Mouse (Mus musculus) embryonic facial prominence, embryonic 10.5 days (tissue): ENCODE results near the gene Sh3bp5. TPM values are rescaled to one million over a fixed set of nuclear protein-coding genes. Genes with fewer than 3 reads are reported as not detected.
A peak's percentile ranks its signal among the peaks of the same experiment; 100 is the strongest.

Source experiments
- DNase-seq: peaks from one replicate; pipeline ENCODE4 v3.0.0-alpha.2; 2017; ENCODE audit warnings: low spot score
- H3K27ac ChIP-seq: fragments of 300-500 bp; sonication (generic); replicated peaks from 2 replicates; pipeline ENCODE4 v1.5.1; 2016; ENCODE audit warnings: mild to moderate bottlenecking
- H3K27me3 ChIP-seq: fragments of 300-500 bp; sonication (generic); replicated peaks from 2 replicates; pipeline ENCODE4 v1.6.1; 2016; ENCODE audit warnings: low read depth, mild to moderate bottlenecking; ENCODE audit not compliant: poor library complexity, severe bottlenecking
- H3K36me3 ChIP-seq: fragments of 300-500 bp; sonication (generic); replicated peaks from 2 replicates; pipeline ENCODE4 v1.6.1; 2016; ENCODE audit warnings: mild to moderate bottlenecking, moderate library complexity
- H3K4me1 ChIP-seq: fragments of 300-500 bp; sonication (generic); 2 replicates; pipeline ENCODE4 v1.6.1; 2016
- H3K4me3 ChIP-seq: fragments of 300-500 bp; sonication (generic); 2 replicates; pipeline ENCODE4 v1.5.1; 2016; ENCODE audit warnings: mild to moderate bottlenecking, moderate library complexity
- H3K9me3 ChIP-seq: fragments of 300-500 bp; sonication (generic); 2 replicates; pipeline ENCODE4 v1.6.1; 2016; ENCODE audit warnings: mild to moderate bottlenecking
- WGBS: fragments of 180-500 bp; shearing (Covaris S2); methylation state at CpG from one replicate; pipeline ENCODE4 v1.1.7; 2016; 5-methylcytosine and 5-hydroxymethylcytosine counted together
- polyA plus RNA-seq: library from polyadenylated mRNA; unstranded; fragments of >200 nt; fragmentation: Nextera tagmentation; extraction: Ambion mirVana; gene quantifications from 2 replicates; pipeline ENCODE4 v1.2.1, GENCODE M21; 2016

Sh3bp5 gene
- polyA plus RNA-seq, 1 experiment from 2014 or later: 30.2 TPM

GRCm38 (mm10) chr14:31393936-31394630, 41.8 kb downstream of the Sh3bp5 start:
- no peak for DNase-seq
- H3K4me1 ChIP-seq: peaks cover 25% of the 10 kb centered on the region
- H3K36me3 ChIP-seq: peaks cover 21% of the 10 kb centered on the region
- H3K9me3 ChIP-seq: peaks cover 5% of the 10 kb centered on the region; the same call in 1 of the 2 replicates
- no peak overlapping the region for H3K27ac ChIP-seq
- whole genome bisulfite sequencing: 82% methylated on average over 7 of the region's 7 CpGs
- no peak overlapping the region for H3K4me3 ChIP-seq
- H3K27me3 ChIP-seq: no peaks in the 10 kb centered on the region

GRCm38 (mm10) chr14:31393546-31393890, 42.4 kb downstream of the Sh3bp5 start:
- peaks cover 5% of the 10 kb centered on the region; the same call in 1 of the 2 replicates for H3K9me3 ChIP-seq
- H3K4me1 ChIP-seq: peaks cover 25% of the 10 kb centered on the region
- DNase-seq: no peak
- peak overlapping the region; percentile 5; the same call in 1 of the 2 replicates for H3K27ac ChIP-seq
- no peaks in the 10 kb centered on the region for H3K27me3 ChIP-seq
- WGBS: 79% methylated on average over 3 of the region's 3 CpGs
- no peak overlapping the region for H3K4me3 ChIP-seq
- peaks cover 21% of the 10 kb centered on the region for H3K36me3 ChIP-seq

- Histone ChIP-seq H3K4me1 (peaks cover 30% of the 10 kb centered on the region), H3K9me3 (peaks cover 5% of the 10 kb centered on the region; the same call in 1 of the 2 replicates), H3K27ac (peak overlapping the region; percentile 5; the same call in 1 of the 2 replicates), H3K4me3 (no peak overlapping the region), H3K36me3 (peaks cover 20% of the 10 kb centered on the region), H3K27me3 (no peaks in the 10 kb centered on the region)
- WGBS: 86% methylated on average over 8 of the region's 8 CpGs
- no peak for DNase-seq
Observed at GRCm38 (mm10) chr14:31392873-31393545, 42.9 kb downstream of the Sh3bp5 start.

- Histone ChIP-seq H3K27me3 (no peaks in the 10 kb centered on the region), H3K27ac (no peak overlapping the region), H3K36me3 (peaks cover 14% of the 10 kb centered on the region), H3K9me3 (peaks cover 5% of the 10 kb centered on the region; the same call in 1 of the 2 replicates), H3K4me1 (peaks cover 35% of the 10 kb centered on the region), H3K4me3 (no peak overlapping the region)
- DNase-seq: no peak
- WGBS: 87% methylated on average over 5 of the region's 5 CpGs
Observed at GRCm38 (mm10) chr14:31392300-31392699, 43.6 kb downstream of the Sh3bp5 start.

GRCm38 (mm10) chr14:31389421-31390147, 46.3 kb downstream of the Sh3bp5 start:
- 0 out of 2 replicates have a peak overlapping the region, but pooled peaks have one; percentile 19 for H3K27ac ChIP-seq
- WGBS: 91% methylated on average over 8 of the region's 8 CpGs
- H3K4me1 ChIP-seq: peaks cover 49% of the 10 kb centered on the region
- H3K27me3 ChIP-seq: no peaks in the 10 kb centered on the region
- DNase-seq: no peak
- H3K36me3 ChIP-seq: peaks cover 15% of the 10 kb centered on the region; the same call in 1 of the 2 replicates
- H3K9me3 ChIP-seq: no peaks in the 10 kb centered on the region
- H3K4me3 ChIP-seq: no peak overlapping the region

GRCm38 (mm10) chr14:31388086-31388872, 47.6 kb downstream of the Sh3bp5 start:
- H3K27me3 ChIP-seq: no peaks in the 10 kb centered on the region
- no peaks in the 10 kb centered on the region for H3K9me3 ChIP-seq
- H3K4me3 ChIP-seq: no peak overlapping the region
- H3K36me3 ChIP-seq: peaks cover 28% of the 10 kb centered on the region
- DNase-seq: no peak
- WGBS: 56% methylated on average over 13 of the region's 13 CpGs
- H3K27ac ChIP-seq: 0 out of 2 replicates have a peak overlapping the region, but pooled peaks have one; percentile 30
- peaks cover 42% of the 10 kb centered on the region for H3K4me1 ChIP-seq

GRCm38 (mm10) chr14:31387301-31387981, 48.4 kb downstream of the Sh3bp5 start:
- WGBS: 82% methylated on average over 11 of the region's 11 CpGs
- DNase-seq: no peak
- Histone ChIP-seq H3K4me1 (peaks cover 38% of the 10 kb centered on the region), H3K27me3 (no peaks in the 10 kb centered on the region), H3K36me3 (peaks cover 35% of the 10 kb centered on the region), H3K4me3 (no peak overlapping the region), H3K9me3 (no peaks in the 10 kb centered on the region), H3K27ac (no peak overlapping the region)

GRCm38 (mm10) chr14:31385977-31386697, 49.7 kb downstream of the Sh3bp5 start:
- H3K4me3 ChIP-seq: no peak overlapping the region
- H3K27me3 ChIP-seq: no peaks in the 10 kb centered on the region
- peaks cover 43% of the 10 kb centered on the region for H3K36me3 ChIP-seq
- H3K4me1 ChIP-seq: peaks cover 38% of the 10 kb centered on the region
- WGBS: 53% methylated on average over 13 of the region's 13 CpGs
- peak overlapping the region; percentile 54 for H3K27ac ChIP-seq
- H3K9me3 ChIP-seq: no peaks in the 10 kb centered on the region
- peak; percentile 81 for DNase-seq

GRCm38 (mm10) chr14:31385406-31385805, 50.5 kb downstream of the Sh3bp5 start:
- no peak for DNase-seq
- H3K4me1 ChIP-seq: peaks cover 38% of the 10 kb centered on the region
- no peaks in the 10 kb centered on the region for H3K9me3 ChIP-seq
- H3K27ac ChIP-seq: no peak overlapping the region
- 96% methylated on average over 5 of the region's 5 CpGs for WGBS
- no peak overlapping the region for H3K4me3 ChIP-seq
- H3K27me3 ChIP-seq: no peaks in the 10 kb centered on the region
- H3K36me3 ChIP-seq: peaks cover 43% of the 10 kb centered on the region

GRCm38 (mm10) chr14:31384366-31385323, 51.2 kb downstream of the Sh3bp5 start:
- 80% methylated on average over 13 of the region's 13 CpGs for WGBS
- no peak overlapping the region for H3K27ac ChIP-seq
- no peak for DNase-seq

More at GRCm38 (mm10) chr14:31384366-31385323, 51.2 kb downstream of the Sh3bp5 start:
- Histone ChIP-seq H3K9me3 (no peaks in the 10 kb centered on the region), H3K36me3 (peaks cover 43% of the 10 kb centered on the region), H3K27me3 (no peaks in the 10 kb centered on the region), H3K4me1 (peaks cover 34% of the 10 kb centered on the region), H3K4me3 (no peak overlapping the region)
